Mouse (Mus musculus) spleen, adult 2 months (tissue): ENCODE data around the gene Brca2.

Source experiments
- CTCF ChIP-seq: fragments of 200-500 bp; IDR thresholded peaks from 2 replicates; pipeline ENCODE4 v1.5.1; 2011; ENCODE audit warnings: mild to moderate bottlenecking, inconsistent platforms; ENCODE audit not compliant: insufficient read depth, insufficient read length, insufficient replicate concordance; ENCODE audit errors: extremely low read depth
- POLR2A ChIP-seq: fragments of 200-500 bp; IDR thresholded peaks from 2 replicates; pipeline ENCODE4 v1.6.1; 2011; ENCODE audit warnings: low read depth, low read length, inconsistent platforms

- TF ChIP-seq CTCF (no peak), POLR2A (no peak)
Measured at GRCm38 (mm10) chr5:150566971-150567370, 44.5 kb downstream of the Brca2 start.
